Mouse (Mus musculus): Measurements from ENCODE around the gene March10.

DNA sequence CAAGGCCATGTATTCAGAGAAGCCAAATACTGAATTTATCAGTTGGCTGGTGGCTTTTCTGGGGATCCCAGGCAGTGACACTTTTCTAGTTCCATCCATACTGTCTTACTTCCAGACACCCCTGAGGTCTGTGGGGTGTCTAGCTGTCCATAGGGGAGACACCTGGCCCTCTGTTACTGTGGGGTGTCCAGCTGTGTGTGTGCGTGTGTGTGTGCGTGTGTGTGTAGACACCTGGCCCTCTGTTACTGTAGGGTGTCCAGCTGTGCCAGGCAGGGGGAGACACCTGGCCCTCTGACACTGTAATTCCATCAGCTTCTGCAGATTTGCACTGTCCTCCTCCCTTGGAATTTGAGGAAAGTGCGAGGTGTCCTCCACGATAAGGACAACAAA is 102.6 kb downstream of the March10 start:
- TF ChIP-seq GATA2 (IDR thresholded peaks at IDR 0.05; ENCODE audit: borderline replicate concordance, low read depth, low read length), result no peak
- no peak for TF ChIP-seq CTCF (IDR thresholded peaks at IDR 0.05; ENCODE audit: low read depth, low read length)
- TF ChIP-seq POLR2AphosphoS5 (IDR thresholded peaks at IDR 0.05; ENCODE audit: insufficient replicate concordance, low read depth, low read length), result no peak
- no peak for TF ChIP-seq TAL1 (conservative IDR thresholded peaks at IDR 0.05; ENCODE audit: low read depth, low read length)
- no peak for TF ChIP-seq GATA1 (IDR thresholded peaks at IDR 0.05; ENCODE audit: borderline replicate concordance, low read length)
